Mouse (Mus musculus): ENCODE measurements around the gene Rnf169.

The Rnf169 gene

DNA sequence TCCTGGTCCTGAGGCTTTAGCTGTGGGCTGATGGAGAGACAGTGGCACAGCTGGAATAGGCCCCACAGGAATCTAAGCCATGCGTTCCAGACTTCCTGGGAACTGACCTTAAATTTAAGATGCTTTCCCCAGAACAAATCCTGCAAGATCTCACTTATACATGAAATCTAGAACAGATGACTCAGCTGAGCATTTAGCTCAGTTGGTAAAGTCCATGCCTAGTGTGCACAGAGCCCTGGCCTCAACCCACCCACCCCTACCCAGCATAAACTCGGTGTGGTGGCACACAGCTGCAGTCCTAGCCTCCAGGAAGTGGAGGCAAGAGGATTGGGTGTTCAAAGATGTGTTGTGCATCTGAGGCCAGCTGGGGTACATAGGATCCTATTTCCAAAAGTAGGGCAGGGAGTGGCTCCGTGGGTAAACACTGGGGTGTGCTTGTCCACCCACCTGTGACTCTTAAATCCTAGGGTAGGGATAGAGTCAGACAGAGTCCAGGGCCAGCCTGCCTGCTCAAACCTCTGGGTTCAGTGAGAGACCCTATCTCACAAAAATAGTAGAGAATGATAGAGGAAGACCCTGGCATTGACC is 90.0 kb downstream of the Rnf169 start:
- DNase-seq, result no peak

DNA sequence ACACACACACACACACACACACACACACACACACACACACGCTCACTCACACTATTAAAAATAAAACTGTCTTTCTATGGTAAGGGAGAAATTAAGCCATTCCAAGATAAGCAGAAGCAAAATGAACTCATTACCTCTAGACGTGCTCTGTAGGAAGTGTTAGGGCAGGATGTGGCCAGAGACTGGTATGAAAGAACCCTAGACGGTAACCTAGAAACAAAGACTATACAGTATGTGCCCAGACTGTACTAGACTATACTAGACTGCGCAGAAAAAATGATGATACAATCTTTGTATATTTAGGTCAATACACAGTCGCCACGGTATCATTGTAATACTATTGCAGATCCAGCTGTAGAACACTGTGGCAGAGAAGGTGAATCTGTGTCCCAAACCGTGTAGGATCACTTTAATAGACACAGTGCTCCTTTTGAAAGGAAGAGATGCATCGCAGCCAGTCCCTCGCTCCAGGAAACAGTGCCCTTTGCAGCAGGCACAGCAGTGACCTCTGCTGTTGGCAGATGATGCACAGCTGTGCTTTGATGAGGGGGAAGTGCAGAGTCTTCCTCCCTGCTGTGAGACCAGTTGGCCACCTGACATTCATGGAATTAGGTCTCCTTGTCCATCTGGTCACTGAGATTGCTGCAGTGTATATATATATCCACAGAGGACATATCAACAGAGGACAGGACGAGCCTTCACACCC is 90.9 kb downstream of the Rnf169 start:
- peak; percentile 60 for DNase-seq

- DNase-seq, result no peak
Measured at GRCm38 (mm10) chr7:99887743-99888142, 92.5 kb downstream of the Rnf169 start.

- no peak for DNase-seq
Measured at GRCm38 (mm10) chr7:99887230-99887735, 93.0 kb downstream of the Rnf169 start.

- DNase-seq, result no peak
Measured at GRCm38 (mm10) chr7:99878254-99878653, 102.0 kb downstream of the Rnf169 start.

DNA sequence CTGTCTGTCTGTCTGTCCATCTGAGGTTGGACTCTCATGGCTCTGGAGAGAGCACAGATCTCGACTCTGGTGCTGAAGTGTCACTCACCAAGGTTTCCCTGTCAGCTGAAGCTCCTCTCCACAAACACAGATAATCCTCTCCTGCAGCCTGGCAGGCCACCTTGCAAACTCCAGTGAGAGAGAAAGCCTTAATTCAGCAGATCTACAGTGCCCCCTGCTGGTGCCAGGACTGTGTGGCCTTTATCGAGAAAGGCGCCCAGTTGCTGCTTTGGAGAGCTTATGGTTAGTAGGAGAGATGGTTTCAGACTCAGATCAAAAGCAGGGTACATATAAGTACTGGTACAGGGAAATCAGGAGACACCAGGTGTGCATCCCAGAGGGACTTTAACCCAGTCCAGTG is 103.9 kb downstream of the Rnf169 start:
- DNase-seq, result peak; percentile 92

- DNase-seq, result no peak
Measured at GRCm38 (mm10) chr7:99875891-99876290, 104.4 kb downstream of the Rnf169 start.

GRCm38 (mm10) chr7:99873965-99874364 is 106.3 kb downstream of the Rnf169 start:
- no peak for DNase-seq

Measured in lung, postnatal 36 days (tissue).